In the genomic region with DNA sequence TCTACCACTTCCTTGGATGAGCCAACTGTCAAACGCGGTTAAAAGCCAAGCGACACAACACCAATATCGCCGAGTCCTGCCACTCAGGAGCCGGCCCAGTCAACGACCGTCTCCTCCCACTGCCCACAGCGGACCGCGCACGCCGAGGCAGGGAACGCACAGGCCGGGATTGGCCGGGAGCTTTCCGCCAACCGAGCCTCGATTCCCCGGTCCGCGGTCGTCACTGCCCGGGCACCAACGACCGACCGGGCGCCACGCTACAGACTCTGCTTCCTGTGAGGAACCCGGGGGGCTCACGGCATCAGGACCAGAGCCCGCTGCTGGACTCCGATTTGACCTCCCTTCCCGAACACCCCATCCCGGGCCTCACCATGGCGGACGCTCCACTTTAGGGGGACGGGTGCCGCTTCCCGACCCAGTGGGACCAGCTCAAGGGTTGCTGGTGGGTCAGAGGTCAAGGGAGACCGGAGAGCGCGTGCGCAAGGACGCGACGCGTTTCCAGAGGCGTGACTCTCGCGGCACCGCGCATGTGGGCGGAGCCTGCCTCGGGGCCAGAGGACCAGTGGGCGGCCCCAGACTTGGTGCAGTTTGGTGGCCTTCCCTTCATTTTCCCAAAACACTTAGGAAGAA, we compare ENCODE assay signal across 8 mouse cellular contexts. TPM values are rescaled to one million over a fixed set of nuclear protein-coding genes. Genes with fewer than 3 reads are reported as not detected.
A peak's percentile ranks its signal among the peaks of the same experiment; 100 is the strongest.
DNase-seq lines count a peak whose midpoint lies in the region; ATAC-seq and TF ChIP-seq lines count a peak whose summit lies in the region.

Gene Pam16, minus strand, starts transcription at position 508 of the 630 bp plus-strand sequence.

- 0 out of 2 replicates have a peak, but pooled peaks have one; percentile 4 for TF ChIP-seq CTCF in midbrain, postnatal 0 days (IDR thresholded peaks at IDR 0.05)

- H3K27ac ChIP-seq in embryonic facial prominence, embryonic 13.5 days, result peak within 1 kb of the TSS; percentile 87
- H3K27ac ChIP-seq in limb, embryonic 14.5 days (replicated peaks; ENCODE audit: low read depth, low read length), result peak within 1 kb of the TSS; percentile 87
- H3K27ac ChIP-seq in midbrain, postnatal 0 days (ENCODE audit: low read depth, low read length), result peak within 1 kb of the TSS; percentile 85

- no peaks in the 10 kb centered on the region for H3K9me3 ChIP-seq in embryonic facial prominence, embryonic 13.5 days
- no peaks in the 10 kb centered on the region for H3K9me3 ChIP-seq in limb, embryonic 14.5 days (ENCODE audit: control insufficient read depth, low read length)
- no peaks in the 10 kb centered on the region for H3K9me3 ChIP-seq in midbrain, postnatal 0 days (ENCODE audit: low read length)

- H3K9ac ChIP-seq in embryonic facial prominence, embryonic 13.5 days, result peak within 1 kb of the TSS; percentile 89
- H3K9ac ChIP-seq in limb, embryonic 14.5 days (ENCODE audit: low read depth, low read length, severe bottlenecking), result peak within 1 kb of the TSS; percentile 86
- H3K9ac ChIP-seq in midbrain, postnatal 0 days (replicated peaks; ENCODE audit: low read length, poor library complexity, severe bottlenecking), result peak within 1 kb of the TSS; percentile 86

- H3K4me2 ChIP-seq in embryonic facial prominence, embryonic 13.5 days, result peak within 1 kb of the TSS; percentile 79
- peak within 1 kb of the TSS; percentile 69 for H3K4me2 ChIP-seq in limb, embryonic 14.5 days (replicated peaks; ENCODE audit: low read depth, low read length, severe bottlenecking)
- H3K4me2 ChIP-seq in midbrain, postnatal 0 days (ENCODE audit: low read depth, low read length, poor library complexity, severe bottlenecking), result peak within 1 kb of the TSS; percentile 75

- H3K4me1 ChIP-seq in embryonic facial prominence, embryonic 13.5 days, result peaks cover 23% of the 10 kb centered on the region
- peaks cover 15% of the 10 kb centered on the region for H3K4me1 ChIP-seq in limb, embryonic 14.5 days (ENCODE audit: control insufficient read depth, insufficient read depth, low read length)
- H3K4me1 ChIP-seq in midbrain, postnatal 0 days (ENCODE audit: insufficient read depth, low read length), result peaks cover 12% of the 10 kb centered on the region; the same call in 1 of the 2 replicates

- peak; percentile 92 for DNase-seq in 3134 (ENCODE audit: extremely low read depth, insufficient read length, low spot score)
- DNase-seq in adrenal gland, postnatal 36 days, result peak; percentile 94 to 97
- DNase-seq in heart, adult 8-10 months (ENCODE audit: low spot score), result peak; percentile 92
- peak; percentile 95 for DNase-seq in kidney, adult 9 months
- DNase-seq in limb, embryonic 14.5 days (ENCODE audit: low spot score), result peak; percentile 90
- peak; percentile 94 for DNase-seq in midbrain, postnatal 0 days (ENCODE audit: low spot score)
- DNase-seq in spleen, postnatal 14 days (ENCODE audit: low spot score in 2 of 2), result peak; percentile 79 to 87

- TF ChIP-seq POLR2A in limb, embryonic 14.5 days (IDR thresholded peaks at IDR 0.05; ENCODE audit: borderline replicate concordance, extremely low read depth, insufficient read depth, insufficient read length), result 0 out of 2 replicates have a peak, but pooled peaks have one; percentile 23

- peaks cover 25% of the 10 kb centered on the region; the same call in 1 of the 2 replicates for H3K36me3 ChIP-seq in embryonic facial prominence, embryonic 13.5 days
- H3K36me3 ChIP-seq in limb, embryonic 14.5 days (ENCODE audit: control insufficient read depth, insufficient read depth, low read length), result peaks cover 10% of the 10 kb centered on the region
- peaks cover 24% of the 10 kb centered on the region for H3K36me3 ChIP-seq in midbrain, postnatal 0 days (ENCODE audit: insufficient read depth, low read length)

- H3K4me3 ChIP-seq in embryonic facial prominence, embryonic 13.5 days, result peak within 1 kb of the TSS; percentile 79
- H3K4me3 ChIP-seq in limb, embryonic 14.5 days (replicated peaks; ENCODE audit: low read length), result peak within 1 kb of the TSS; percentile 72
- H3K4me3 ChIP-seq in midbrain, postnatal 0 days (ENCODE audit: low read depth, low read length), result peak within 1 kb of the TSS; percentile 69

- no peaks in the 10 kb centered on the region for H3K27me3 ChIP-seq in embryonic facial prominence, embryonic 13.5 days
- H3K27me3 ChIP-seq in limb, embryonic 14.5 days (ENCODE audit: control insufficient read depth, insufficient read depth, low read length), result no peaks in the 10 kb centered on the region
- H3K27me3 ChIP-seq in midbrain, postnatal 0 days (ENCODE audit: insufficient read depth, low read length), result no peaks in the 10 kb centered on the region

- peak; percentile 62; the same call in 1 of the 2 replicates for ATAC-seq in embryonic facial prominence, embryonic 13.5 days (ENCODE audit: insufficient number of reproducible peaks, insufficient read depth, low FRiP score, low TSS enrichment, low read depth)
- peak; percentile 92 for ATAC-seq in limb, embryonic 14.5 days (ENCODE audit: low FRiP score, low read depth)
- ATAC-seq in midbrain, postnatal 0 days (ENCODE audit: low FRiP score), result peak; percentile 89

- under 1% methylated on average over 56 of the region's 56 CpGs for WGBS in embryonic facial prominence, embryonic 13.5 days
- WGBS in limb, embryonic 14.5 days, result 1% methylated on average over 44 of the region's 56 CpGs
- WGBS in midbrain, postnatal 0 days, result under 1% methylated on average over 56 of the region's 56 CpGs

RNA-seq across cellular contexts. Expression of gene Pam16, which starts in this region (rescaled TPM):
- 100 to 1,000 TPM in 1 of 2 experiments, 10 to 100 TPM in 1; 95.3 to 109 TPM for total RNA-seq in adrenal gland, postnatal 36 days (2021)
- 71.0 and 99.5 TPM in 2 replicates for polyA plus RNA-seq in embryonic facial prominence, embryonic 13.5 days (2015; fragmentation: Nextera tagmentation; extraction: Ambion mirVana)
- total RNA-seq in heart, adult 8-10 months (2022), result 100 to 1,000 TPM; 145 to 188 (median 160) TPM
- 72.7 and 80.1 TPM in 2 replicates for polyA plus RNA-seq in limb, embryonic 14.5 days (2012; rRNA removed)
- 92.5 and 94.1 TPM in 2 replicates for polyA plus RNA-seq in limb, embryonic 14.5 days (2014; fragmentation: Nextera tagmentation; extraction: Ambion mirVana)
- total RNA-seq in midbrain, postnatal 0 days (2014; rRNA removed), result 31.7 and 40.2 TPM in 2 replicates
- polyA plus RNA-seq in midbrain, postnatal 0 days (2015; fragmentation: Nextera tagmentation; extraction: Ambion mirVana), result 134 TPM in 2 replicates

Comparison
In these comparisons a context has a peak if more than half of its experiments do, and no peak if none do; other contexts are left out.
1. Peak in every context shown above with its lines: DNase-seq, ATAC-seq, H3K4me3 ChIP-seq and H3K27ac ChIP-seq.